Mouse (Mus musculus) lung, adult 2 months (tissue): ENCODE results near the gene Thap3. TPM values are rescaled to one million over a fixed set of nuclear protein-coding genes. Genes with fewer than 3 reads are reported as not detected.

Source experiments
- DNase-seq: peaks from one replicate; pipeline ENCODE4 v3.0.0; 2022
- H3K4me1 ChIP-seq: fragments of 200-500 bp; 2 replicates; pipeline ENCODE4 v1.6.1; 2011; ENCODE audit warnings: low read length; ENCODE audit not compliant: control insufficient read depth, insufficient read depth
- H3K4me3 ChIP-seq: fragments of 200-500 bp; replicated peaks from 2 replicates; pipeline ENCODE3; 2011; ENCODE audit warnings: low read depth, mild to moderate bottlenecking, control low read depth, low read length; ENCODE audit errors: extremely low read depth
- CTCF ChIP-seq: fragments of 200-500 bp; IDR thresholded peaks from 2 replicates; pipeline ENCODE4 v1.5.1; 2011; ENCODE audit warnings: mild to moderate bottlenecking, low read length, control low read depth; ENCODE audit not compliant: insufficient read depth
- POLR2A ChIP-seq: fragments of 200-500 bp; IDR thresholded peaks from 2 replicates; pipeline ENCODE4 v1.6.1; 2011; ENCODE audit warnings: low read depth, mild to moderate bottlenecking, control low read depth, low read length, borderline replicate concordance; ENCODE audit errors: extremely low read depth
- WGBS: fragments of 180-500 bp; shearing (Covaris S2); methylation state at CpG from one replicate; pipeline ENCODE4 v1.1.7; 2018; 5-methylcytosine and 5-hydroxymethylcytosine counted together
- polyA plus RNA-seq: library from polyadenylated mRNA; depleted of rRNA; stranded (reverse); fragments of >200 nt; gene quantifications from 2 replicates; pipeline ENCODE4 v1.2.3, GENCODE M21; 2012; rRNA removed

Gene Thap3
- polyA plus RNA-seq, 1 experiment = 64.2 TPM

DNA sequence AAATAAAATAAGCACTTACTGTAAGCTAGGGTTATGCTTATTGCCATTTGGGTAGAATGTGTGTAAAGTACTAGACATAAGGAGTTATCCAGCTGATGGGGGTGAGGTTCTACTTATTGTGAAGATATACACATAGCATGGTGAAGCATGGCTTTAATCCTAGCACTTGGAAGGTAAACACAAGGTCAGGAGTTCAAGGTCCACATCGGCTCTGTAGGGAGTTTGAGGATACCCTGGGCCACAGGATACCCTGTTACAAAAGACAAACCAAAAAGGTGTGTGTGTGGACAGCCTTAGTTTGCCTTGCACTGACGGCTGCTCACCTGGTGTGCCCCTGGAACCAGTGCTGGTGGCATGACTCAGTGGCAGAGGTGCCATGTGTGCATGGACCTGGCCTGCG, 50.7 kb downstream of the Thap3 start:
- DNase-seq = no peak
- WGBS = 85% methylated on average over 3 of the region's 3 CpGs
- H3K4me3 ChIP-seq = no peak overlapping the region
- H3K4me1 ChIP-seq = 0 out of 2 replicates have a peak, but pooled peaks cover 5% of the 10 kb centered on the region
- TF ChIP-seq CTCF (no peak), POLR2A (no peak)

DNA sequence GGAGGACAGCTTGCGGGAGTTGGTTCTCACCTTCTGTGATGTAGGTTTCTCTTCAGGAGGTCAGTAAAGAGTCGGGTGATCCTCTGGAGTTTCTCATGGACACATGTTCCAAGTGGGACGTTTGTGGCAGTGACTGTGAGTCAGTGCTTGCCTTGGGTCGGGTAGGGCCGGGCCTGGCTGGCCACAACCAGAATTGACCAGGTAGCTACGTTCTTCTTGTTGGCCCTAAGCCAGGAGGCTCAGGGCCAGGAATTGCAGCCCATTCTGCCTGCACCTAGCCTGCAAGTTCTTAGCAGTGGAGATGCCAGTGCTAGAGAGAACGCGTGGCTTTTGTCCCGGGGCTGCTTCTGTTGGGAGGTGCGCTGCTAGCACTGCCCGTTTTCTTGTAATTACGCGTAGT, 51.4 kb downstream of the Thap3 start:
- 78% methylated on average over 13 of the region's 13 CpGs for WGBS
- DNase-seq = no peak
- no peak for TF ChIP-seq POLR2A
- no peak for TF ChIP-seq CTCF
- no peak overlapping the region for H3K4me3 ChIP-seq
- H3K4me1 ChIP-seq = 0 out of 2 replicates have a peak, but pooled peaks cover 5% of the 10 kb centered on the region

DNA sequence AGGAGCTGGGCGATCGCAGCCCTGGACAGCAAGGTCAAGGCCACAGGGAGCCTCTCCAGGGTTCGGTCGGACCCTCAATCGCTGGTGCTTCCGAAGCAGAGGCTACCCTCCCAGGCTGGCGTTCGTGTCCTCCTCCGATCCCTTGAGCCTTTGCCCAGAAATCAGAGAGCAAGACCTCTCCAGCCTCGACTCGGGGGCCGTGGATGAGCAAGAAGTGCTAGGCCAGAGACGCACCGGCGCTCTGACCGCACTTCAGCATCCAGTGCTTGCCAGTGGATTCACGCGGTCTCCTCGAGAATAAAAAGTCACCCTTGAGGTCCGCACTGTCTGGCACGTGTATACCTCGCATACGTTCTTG, 54.6 kb downstream of the Thap3 start:
- 0 out of 2 replicates have a peak, but pooled peaks cover 5% of the 10 kb centered on the region for H3K4me1 ChIP-seq
- WGBS = under 1% methylated on average over 23 of the region's 23 CpGs
- TF ChIP-seq POLR2A (no peak), CTCF (no peak)
- DNase-seq = no peak
- H3K4me3 ChIP-seq = peak overlapping the region; percentile 96

DNA sequence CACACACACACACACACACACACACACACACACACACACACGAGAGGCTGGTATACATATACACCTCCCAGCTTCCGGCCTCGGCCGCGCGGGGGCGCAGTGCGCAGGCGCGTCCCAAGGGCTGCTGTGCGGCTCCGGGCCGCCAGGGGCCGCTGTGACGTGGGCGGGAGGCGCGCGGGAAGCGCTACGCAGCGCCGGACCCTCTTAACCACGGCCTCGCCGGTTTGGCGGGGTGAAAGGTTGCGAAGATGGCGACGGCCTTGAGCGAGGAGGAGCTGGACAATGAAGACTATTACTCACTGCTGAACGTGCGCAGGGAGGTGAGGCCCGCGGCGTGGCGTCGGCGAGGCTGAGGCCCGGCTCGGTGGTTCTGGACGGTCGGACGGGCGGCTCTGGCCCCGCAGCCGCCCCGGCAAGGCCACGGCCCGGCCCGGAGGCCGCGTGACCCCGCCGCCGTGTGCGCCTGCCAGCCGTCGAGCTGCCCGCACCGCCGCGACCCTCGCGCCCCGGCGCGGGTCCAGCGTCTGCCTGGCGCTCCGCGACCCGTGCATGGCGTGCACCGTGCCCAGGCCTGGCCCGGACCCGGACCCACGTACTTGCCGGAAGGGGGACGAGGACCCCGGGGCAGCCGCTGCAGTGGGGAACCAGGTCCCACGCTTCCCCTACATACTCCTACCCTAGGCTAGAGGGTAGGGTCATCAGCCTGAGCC, 55.1 kb downstream of the Thap3 start, which contains the start of gene Dnajc11:
Dnajc11 (plus strand) TSS at position 187 of the 710 bp plus-strand sequence.
- Histone ChIP-seq H3K4me1 (0 out of 2 replicates have a peak, but pooled peaks cover 5% of the 10 kb centered on the region), H3K4me3 (peak within 1 kb of the TSS; percentile 96)
- DNase-seq = peak; percentile 91
- WGBS = 1% methylated on average over 83 of the region's 83 CpGs
- TF ChIP-seq POLR2A (peak; percentile 74; the same call in 1 of the 2 replicates), CTCF (peak; percentile 64)

Other genes with a start within 250 kb of the Thap3 start
- gene Camta1, start 127.1 kb downstream of the Thap3 start, polyA plus RNA-seq = 8.4 and 10.4 TPM in 2 replicates
- gene Dnajc11, start 55.3 kb downstream of the Thap3 start, polyA plus RNA-seq = 30.8 and 45.8 TPM in 2 replicates
- 8.9 TPM in 2 replicates for gene Phf13, start 7.3 kb upstream of the Thap3 start, polyA plus RNA-seq
- 43.6 and 48.6 TPM in 2 replicates for gene Klhl21, start 19.8 kb upstream of the Thap3 start, polyA plus RNA-seq
- gene Zbtb48, start 38.7 kb upstream of the Thap3 start, polyA plus RNA-seq = 15.9 and 21.6 TPM in 2 replicates
- 0.08 TPM in 1 of 2 replicates, not detected in the other for gene Tas1r1, start 49.6 kb upstream of the Thap3 start, polyA plus RNA-seq
- 16.7 and 18.2 TPM in 2 replicates for gene Nol9, start 50.3 kb upstream of the Thap3 start, polyA plus RNA-seq
- 46.7 and 49.9 TPM in 2 replicates for gene Plekhg5, start 83.5 kb upstream of the Thap3 start, polyA plus RNA-seq
- 8.1 and 12.7 TPM in 2 replicates for gene Tnfrsf25, start 126.9 kb upstream of the Thap3 start, polyA plus RNA-seq
- 9.8 and 16.3 TPM in 2 replicates for gene Espn, start 163.4 kb upstream of the Thap3 start, polyA plus RNA-seq
- 5.4 and 6.2 TPM in 2 replicates for gene Hes2, start 169.9 kb upstream of the Thap3 start, polyA plus RNA-seq
- 118 and 125 TPM in 2 replicates for gene Acot7, start 189.1 kb upstream of the Thap3 start, polyA plus RNA-seq